ENCODE assay signal across 13 mouse cellular contexts in the genomic region with DNA sequence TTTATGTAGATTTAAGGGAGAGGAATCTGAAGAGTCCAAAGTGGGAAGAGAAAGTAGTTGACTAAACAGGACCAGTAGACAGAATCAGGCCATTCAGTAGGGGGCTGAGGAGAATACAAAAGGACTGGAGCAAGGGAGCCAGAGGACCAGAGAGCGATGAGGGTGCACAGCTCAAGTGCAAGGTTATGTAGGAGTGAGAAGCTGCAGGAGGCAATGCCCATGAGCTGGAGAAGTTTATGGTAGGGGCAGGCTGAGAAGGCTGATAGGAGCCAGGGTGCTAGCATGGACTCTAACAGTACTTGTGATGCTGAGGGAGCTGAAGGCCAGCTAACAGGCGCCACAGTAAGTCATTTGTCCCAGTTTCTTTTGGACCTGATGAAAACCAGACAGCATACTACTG.
"Had no signal": no experiment of that assay in that cellular context is flagged by ENCODE, and none has a peak within 500 bp of the region (broad histone marks: within the 10 kb centered on the region; RNA-seq: fewer than 3 reads in every experiment).

No protein-coding gene starts in this region.

- H3K27ac ChIP-seq: left cerebral cortex, adult 2 months; liver, embryonic 13.5 days; midbrain, embryonic 15.5 days had no signal

- H3K4me3 ChIP-seq: left cerebral cortex, adult 2 months; liver, embryonic 13.5 days; midbrain, embryonic 15.5 days had no signal

- DNase-seq: kidney, adult 9 months; kidney, postnatal 14 days; kidney, postnatal 4 days; layer of hippocampus, adult 9-11 months; layer of hippocampus, postnatal 36 days; liver, embryonic 13.5 days; lung, adult 2 months; lung, postnatal 14 days; lung, postnatal 4 days; thymus, adult 18-20 months; thymus, postnatal 36 days had no signal

- H3K9me3 ChIP-seq: liver, embryonic 13.5 days; midbrain, embryonic 15.5 days had no signal

- H3K4me2 ChIP-seq: liver, embryonic 13.5 days; midbrain, embryonic 15.5 days had no signal

- H3K36me3 ChIP-seq: liver, embryonic 13.5 days; midbrain, embryonic 15.5 days had no signal

- H3K27me3 ChIP-seq: liver, embryonic 13.5 days; midbrain, embryonic 15.5 days had no signal

- H3K4me1 ChIP-seq: liver, embryonic 13.5 days had no signal

- ATAC-seq: midbrain, embryonic 15.5 days had no signal

- H3K9ac ChIP-seq: liver, embryonic 13.5 days; midbrain, embryonic 15.5 days had no signal
